Mouse (Mus musculus) right cerebral cortex, postnatal 25 days (tissue): ENCODE data around the gene H13.

Experiments
- DNase-seq: peaks from one replicate; pipeline ENCODE4 v3.0.0; 2022

Gene H13

DNA sequence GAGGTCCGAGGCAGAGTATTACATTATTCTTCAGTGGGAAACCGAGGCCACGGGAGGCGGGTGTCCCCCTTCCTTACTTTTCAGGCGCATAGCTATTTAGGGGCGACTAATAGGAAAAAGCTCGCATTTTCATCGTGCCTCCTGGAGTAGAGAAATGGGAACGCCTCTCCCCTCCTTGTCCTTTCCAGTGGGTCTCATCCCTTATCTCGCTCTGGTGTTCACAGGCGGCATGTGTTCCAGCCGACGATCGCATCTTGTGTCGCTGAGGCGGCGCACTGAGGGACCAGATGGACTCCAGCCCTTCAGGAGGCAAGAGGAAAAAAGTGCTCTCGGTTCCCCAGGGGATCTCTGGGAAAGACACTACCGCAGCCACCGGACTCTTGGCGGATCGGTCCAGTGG is 67.5 kb downstream of the H13 start:
- peak; percentile 14 for DNase-seq

DNA sequence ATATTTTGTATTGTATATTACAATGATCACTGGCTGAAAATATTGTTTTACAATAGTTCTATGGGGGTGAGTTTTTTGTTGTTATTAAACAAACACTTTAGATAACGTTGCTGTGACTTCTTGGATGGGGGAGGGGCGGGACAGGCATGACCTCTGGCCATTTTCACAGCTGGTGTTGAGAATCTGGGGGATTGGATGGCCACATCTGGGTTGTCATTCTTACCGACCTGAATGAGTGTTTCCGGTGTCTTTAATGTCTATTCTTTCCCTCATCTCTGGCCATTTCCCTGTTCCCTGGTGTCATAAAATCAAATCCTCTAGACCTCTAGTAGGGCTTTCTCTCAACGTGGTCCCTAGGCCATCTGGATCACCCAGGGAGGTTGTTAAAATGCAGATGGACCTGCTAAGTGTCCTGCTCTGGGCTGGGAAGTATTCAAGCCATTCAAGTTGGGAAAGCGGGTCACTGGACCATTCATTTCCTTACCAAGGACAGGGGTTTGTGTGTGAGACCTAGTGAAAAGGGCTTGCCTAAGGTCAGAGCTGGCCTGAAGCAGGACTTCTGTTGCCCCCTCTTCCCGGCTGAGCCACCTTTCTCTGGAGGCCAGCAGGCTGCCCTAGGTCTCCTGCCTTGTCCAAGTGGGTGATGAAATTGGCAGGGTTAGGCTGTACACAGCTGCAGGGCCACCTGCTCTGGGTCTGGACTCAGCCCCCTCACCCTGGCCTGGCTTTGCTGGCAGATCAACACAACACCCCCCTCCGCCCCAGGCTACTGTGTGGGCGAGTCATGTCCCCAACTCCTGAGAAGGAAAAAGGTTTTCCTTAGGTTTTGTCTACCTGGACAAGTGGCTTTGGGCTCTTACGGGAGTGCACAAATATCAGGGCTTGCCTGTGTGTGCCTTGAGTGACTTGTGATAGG is 68.3 kb downstream of the H13 start:
- no peak for DNase-seq

DNA sequence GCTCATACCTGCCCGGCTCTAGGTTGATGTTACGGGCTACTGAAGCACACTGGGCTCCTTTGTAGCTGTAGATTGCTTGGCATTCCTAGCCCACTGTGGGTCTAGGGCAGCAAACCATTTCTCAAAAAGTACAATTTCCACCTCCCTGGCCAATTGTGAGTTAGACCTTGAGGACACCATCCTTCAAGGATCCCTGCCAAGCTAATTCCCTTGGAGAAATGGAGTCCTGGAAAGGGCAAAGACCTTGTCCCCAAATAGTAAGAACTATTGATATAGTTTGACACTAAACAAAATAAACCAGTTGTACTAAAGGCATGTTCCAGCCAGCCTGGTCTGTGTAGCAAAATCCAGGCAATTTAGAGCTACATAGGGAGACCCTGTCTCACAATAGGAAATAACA is 69.1 kb downstream of the H13 start:
- no peak for DNase-seq

GRCm38 (mm10) chr2:152739031-152739841 is 70.0 kb downstream of the H13 start:
- peak; percentile 18 for DNase-seq

- DNase-seq: no peak
Observed at GRCm38 (mm10) chr2:152739842-152740260, 70.6 kb downstream of the H13 start.

DNA sequence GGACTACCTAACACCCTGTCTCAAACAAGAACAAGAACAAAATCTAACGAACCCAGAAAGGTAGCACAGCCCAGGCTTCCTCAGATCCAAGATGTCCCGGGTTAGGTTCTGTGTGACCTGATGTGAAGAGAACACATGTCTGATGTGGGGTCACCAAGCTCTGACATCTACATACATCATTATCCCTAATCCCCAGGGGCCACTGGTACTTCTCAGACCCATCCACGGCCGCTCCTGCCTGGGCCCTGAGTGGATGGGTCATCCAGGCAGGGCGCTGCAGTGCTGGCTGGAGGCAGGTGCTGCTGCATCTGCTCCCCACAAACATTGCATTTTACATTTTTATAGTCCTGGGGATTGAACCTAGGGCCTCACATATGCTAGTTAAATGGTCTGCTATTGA is 71.2 kb downstream of the H13 start:
- DNase-seq: no peak

DNA sequence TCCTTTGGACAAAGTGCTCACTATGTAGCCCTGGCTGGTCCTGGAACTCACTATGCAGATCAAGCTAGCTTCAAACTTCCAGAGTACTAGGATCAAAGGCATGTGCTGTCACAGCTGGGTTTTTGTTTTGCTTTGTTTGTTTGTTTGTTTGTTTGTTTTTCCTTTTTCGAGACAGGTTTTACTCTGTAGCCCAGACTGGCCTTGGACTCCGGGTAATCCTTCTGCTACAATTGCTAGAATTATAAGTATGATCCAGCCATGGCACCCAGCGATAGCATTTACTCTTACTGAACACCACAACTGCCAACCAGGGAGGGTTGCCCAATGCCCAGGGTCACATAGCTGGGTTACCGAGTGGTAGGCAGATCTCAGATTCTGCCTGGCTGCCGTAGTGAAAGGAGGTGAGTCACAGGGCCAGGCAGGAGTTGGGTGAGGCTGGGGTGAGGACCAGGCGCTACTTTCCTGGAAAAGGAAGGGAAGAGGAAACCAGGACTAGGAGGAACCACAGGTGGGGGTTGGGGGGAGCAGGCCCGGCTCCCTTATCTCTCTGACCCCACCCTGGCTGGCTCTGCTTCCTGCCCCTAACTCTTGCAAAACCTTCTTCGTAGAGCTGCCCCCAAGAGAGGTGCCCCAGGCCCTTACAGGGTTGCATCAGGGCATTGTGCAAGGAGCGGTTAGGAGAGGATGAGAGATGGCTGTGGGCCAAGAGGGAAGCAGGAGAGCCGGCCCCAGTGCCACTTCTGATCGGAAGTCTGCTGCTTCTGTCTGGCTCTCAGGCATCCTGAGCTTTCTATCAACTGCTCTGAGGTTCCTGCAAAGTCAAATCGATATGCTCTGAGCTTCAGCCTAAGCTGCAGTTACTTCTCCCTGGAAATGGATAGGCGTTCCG is 72.1 kb downstream of the H13 start:
- no peak for DNase-seq

DNA sequence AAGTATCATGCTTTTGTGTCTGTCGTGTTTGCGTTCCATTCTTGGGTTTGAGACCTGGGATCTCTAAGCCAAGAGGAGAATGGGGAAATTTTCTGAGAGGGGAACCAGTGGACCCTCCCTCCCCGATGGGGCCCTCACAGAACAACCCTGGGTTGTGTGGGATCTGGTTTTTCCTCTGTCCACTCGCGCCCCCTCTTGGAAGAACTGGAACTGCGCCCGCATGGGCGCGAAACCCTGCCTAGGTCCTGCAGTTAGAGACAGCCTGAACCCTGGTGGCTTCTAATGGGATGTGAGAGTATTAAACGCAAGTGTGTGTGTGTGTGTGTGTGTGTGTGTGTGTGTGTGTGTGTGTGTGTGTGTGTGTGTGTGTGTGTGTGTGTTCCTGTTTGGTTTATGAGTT is 73.2 kb downstream of the H13 start:
- DNase-seq: no peak

DNA sequence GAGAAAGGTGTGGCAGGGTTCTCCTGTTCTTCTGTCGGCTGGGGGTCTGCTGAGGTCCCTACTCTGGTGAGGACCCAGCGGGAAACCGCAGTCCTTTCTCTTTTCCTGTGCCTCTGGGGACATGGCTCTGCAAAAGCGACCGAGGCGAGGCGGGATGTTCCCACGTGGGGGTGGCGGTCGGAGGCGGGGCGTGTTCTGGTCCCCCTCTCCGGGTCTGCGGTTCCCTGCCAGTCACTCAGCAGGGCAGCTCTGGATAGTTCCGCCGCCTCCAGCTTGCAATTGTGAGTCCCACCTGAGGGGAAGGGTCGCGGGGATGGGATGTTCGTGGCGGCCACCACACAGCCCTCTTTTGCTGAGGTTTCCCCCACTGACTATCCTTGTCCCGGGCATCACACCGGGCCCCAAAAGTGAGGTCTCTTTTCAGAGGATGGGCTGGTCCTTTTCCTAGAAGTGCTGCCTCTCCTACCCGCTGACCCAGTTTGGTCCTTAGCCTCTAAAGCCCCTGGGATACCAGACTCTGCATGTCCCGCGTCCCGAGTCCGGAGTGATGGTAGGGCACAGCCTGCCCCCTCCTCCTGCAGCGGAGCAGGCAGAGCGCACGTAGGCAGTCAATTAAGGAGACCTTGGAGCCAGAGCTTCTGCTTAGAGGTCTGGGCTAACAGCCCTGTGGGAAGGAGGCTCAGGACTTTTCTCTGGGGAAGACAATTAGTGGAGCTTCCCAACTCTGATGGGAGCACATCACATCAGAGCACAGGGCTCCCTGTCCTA is 84.9 kb downstream of the H13 start, which contains the start of gene Cox4i2:
TSS of gene Cox4i2 (plus strand) at position 230 of the 768 bp plus-strand sequence.
- DNase-seq: no peak

DNA sequence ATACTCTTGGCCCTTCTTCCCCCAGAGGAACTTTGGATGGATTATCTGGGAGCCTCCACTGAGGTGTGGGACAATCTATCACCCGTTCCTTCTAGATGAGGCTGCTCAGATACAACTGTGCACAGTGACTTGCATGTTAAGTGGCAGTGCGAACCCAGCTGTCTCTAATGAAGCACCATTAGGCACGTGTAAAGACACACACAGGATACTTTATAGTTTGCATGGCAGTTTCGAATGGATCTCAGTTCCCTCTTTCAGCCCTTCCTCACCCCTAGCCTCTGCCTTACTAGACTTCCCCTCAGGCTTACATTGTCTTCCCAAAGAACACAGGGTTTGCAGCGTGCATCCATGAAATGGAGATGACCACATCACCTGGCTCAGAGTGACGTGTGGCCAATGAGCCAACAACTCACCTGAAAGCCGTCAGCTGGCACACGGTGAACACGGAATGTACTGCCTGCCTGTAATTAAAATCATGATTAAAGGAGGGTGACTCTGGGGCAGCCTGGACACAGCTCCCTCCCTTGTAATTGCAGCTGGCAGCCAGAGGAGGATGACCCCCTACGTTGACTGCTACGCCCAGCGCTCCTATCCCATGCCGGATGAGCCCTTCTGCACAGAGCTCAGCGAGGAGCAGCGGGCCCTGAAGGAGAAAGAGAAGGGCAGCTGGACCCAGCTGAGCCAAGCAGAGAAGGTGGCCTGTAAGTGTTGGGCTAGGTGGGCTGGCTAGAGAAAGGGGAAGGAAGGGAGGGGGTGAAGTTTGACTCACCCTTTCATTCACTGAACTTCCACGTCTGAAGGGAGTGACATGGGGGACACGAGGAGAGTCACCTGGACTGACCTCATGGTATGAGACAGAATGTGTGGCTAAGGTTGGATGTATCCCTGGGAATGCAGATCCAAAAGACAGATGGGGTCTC is 87.5 kb downstream of the H13 start:
- DNase-seq: no peak

DNA sequence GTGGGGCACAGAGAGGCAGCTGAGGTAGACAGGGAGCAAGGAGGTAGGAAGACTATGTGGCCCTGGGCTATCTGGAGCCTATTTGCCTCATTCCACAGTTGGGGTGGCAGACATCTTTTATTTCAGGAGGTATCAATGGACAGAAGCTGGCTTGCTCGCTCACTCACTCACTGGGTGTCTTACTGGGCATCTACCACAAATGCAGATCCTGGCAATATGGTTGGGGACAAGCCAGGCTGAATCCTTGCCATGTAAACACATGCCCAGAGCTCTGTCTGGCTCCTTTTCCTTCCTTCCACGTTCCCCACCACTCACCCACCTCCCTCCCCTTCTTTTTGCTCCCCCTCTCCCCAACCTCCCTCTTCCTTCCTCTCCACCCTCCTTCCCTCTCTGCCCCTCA is 88.2 kb downstream of the H13 start:
- DNase-seq: no peak
